Mouse (Mus musculus): ENCODE results near the gene Haao. TPM values are rescaled to one million over a fixed set of nuclear protein-coding genes. Genes with fewer than 3 reads are reported as not detected.

Haao gene
- polyA plus RNA-seq, 1 experiment from 2014 or later = 1.2 TPM

DNA sequence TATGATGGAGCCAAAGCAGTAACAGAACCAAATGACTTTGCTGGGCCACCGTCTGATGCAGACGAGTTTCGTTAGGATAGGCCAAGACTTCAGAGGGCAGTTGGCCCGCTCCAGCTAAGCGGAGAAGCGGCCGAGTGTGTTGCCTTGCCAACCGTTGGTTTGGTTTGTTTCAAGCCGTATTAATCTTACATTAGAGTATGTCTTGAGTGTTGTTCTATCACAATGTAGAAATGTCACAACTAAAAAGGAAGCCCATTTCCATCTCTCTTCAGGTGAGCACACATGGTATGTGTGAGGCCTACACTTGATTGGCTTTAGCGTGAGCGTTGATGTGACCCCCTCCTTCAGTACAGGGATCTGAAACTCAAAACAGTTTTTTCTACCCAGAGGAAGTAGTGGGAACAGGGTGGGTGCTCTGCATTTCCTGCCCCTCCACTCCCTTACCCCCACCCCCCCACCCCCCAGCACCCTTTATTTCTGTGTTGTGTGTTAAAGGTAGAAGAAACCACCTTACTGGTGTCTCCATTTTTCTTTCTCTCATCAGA lies 48.2 kb downstream of the Haao start:
- peaks cover 3% of the 10 kb centered on the region; the same call in 1 of the 2 replicates for H3K36me3 ChIP-seq
- no peaks in the 10 kb centered on the region for H3K27me3 ChIP-seq (replicated peaks)
- no peaks in the 10 kb centered on the region for H3K4me1 ChIP-seq (replicated peaks)
- no peak overlapping the region for H3K27ac ChIP-seq
- H3K9ac ChIP-seq = no peak overlapping the region
- ATAC-seq = no peak
- H3K9me3 ChIP-seq = no peaks in the 10 kb centered on the region
- H3K4me2 ChIP-seq (replicated peaks) = no peak overlapping the region
- H3K4me3 ChIP-seq (replicated peaks) = no peak overlapping the region
- 91% methylated on average over 11 of the region's 11 CpGs for WGBS

DNA sequence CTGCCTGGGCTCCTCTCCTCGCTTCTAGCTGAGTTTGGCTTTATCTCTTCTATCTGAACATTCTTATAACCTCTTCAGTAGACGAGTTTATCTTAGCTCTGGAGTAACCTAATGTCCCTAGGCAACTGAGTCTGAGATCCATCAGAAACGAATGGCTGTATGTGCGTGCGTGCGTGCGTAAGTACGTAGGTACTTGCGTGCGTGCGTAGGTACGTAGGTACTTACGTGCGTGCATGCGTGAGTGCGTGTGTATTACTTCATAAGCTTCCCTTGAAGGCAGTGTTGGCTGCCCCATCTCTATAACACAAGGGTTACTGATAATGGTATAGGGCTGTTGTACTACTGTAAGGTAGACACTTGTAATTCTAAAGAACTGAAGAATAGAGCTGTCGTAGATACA lies 52.6 kb downstream of the Haao start:
- H3K27me3 ChIP-seq (replicated peaks) = no peaks in the 10 kb centered on the region
- WGBS = 95% methylated on average over 17 of the region's 17 CpGs
- H3K4me3 ChIP-seq (replicated peaks) = no peak overlapping the region
- ATAC-seq = no peak
- H3K27ac ChIP-seq = no peak overlapping the region
- no peaks in the 10 kb centered on the region for H3K4me1 ChIP-seq (replicated peaks)
- H3K9ac ChIP-seq = no peak overlapping the region
- no peaks in the 10 kb centered on the region for H3K9me3 ChIP-seq
- H3K4me2 ChIP-seq (replicated peaks) = no peak overlapping the region
- no peaks in the 10 kb centered on the region for H3K36me3 ChIP-seq

- no peaks in the 10 kb centered on the region for H3K9me3 ChIP-seq
- no peak overlapping the region for H3K4me2 ChIP-seq (replicated peaks)
- 0 out of 2 replicates have a peak, but pooled peaks cover 3% of the 10 kb centered on the region for H3K36me3 ChIP-seq
- no peak overlapping the region for H3K9ac ChIP-seq
- 87% methylated on average over 23 of the region's 23 CpGs for WGBS
- no peak overlapping the region for H3K4me3 ChIP-seq (replicated peaks)
- no peak overlapping the region for H3K27ac ChIP-seq
- ATAC-seq = no peak
- H3K27me3 ChIP-seq (replicated peaks) = no peaks in the 10 kb centered on the region
- no peaks in the 10 kb centered on the region for H3K4me1 ChIP-seq (replicated peaks)
These were observed 55.4 kb downstream of the Haao start for GRCm38 (mm10) chr17:83792388-83792787.

- Histone ChIP-seq H3K36me3 (0 out of 2 replicates have a peak, but pooled peaks cover 3% of the 10 kb centered on the region), H3K4me2 (replicated peaks) (no peak overlapping the region), H3K9ac (no peak overlapping the region), H3K27ac (no peak overlapping the region), H3K27me3 (replicated peaks) (no peaks in the 10 kb centered on the region), H3K4me3 (replicated peaks) (no peak overlapping the region), H3K4me1 (replicated peaks) (no peaks in the 10 kb centered on the region), H3K9me3 (no peaks in the 10 kb centered on the region)
- ATAC-seq = no peak
- WGBS = 72% methylated on average over 5 of the region's 5 CpGs
These were observed 57.6 kb downstream of the Haao start for GRCm38 (mm10) chr17:83790158-83790557.

DNA sequence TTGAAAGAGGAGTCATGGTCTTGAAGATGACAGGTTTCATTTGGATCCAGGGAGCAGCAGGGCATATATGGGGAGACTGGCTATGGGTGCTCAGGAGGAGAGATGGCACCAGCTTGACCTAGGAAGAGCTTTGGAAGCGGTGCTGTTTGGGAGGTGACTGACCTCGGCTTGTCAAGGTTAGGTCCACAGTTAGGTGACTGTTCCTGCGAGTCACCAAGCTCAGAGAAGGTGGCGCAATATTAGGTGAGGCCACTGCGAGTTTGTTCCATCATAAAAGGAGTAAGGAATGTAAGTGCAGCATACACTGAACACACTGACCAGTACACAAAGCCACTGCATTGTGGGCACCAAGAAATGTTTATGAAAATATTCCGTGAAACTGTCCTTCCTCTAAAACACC lies 61.3 kb downstream of the Haao start:
- Histone ChIP-seq H3K4me3 (replicated peaks) (no peak overlapping the region), H3K27ac (no peak overlapping the region), H3K36me3 (0 out of 2 replicates have a peak, but pooled peaks cover 7% of the 10 kb centered on the region), H3K9me3 (no peaks in the 10 kb centered on the region), H3K27me3 (replicated peaks) (no peaks in the 10 kb centered on the region), H3K9ac (no peak overlapping the region), H3K4me1 (replicated peaks) (no peaks in the 10 kb centered on the region), H3K4me2 (replicated peaks) (no peak overlapping the region)
- no peak for ATAC-seq
- 89% methylated on average over 6 of the region's 6 CpGs for WGBS

GRCm38 (mm10) chr17:83782740-83783139 lies 65.0 kb downstream of the Haao start:
- H3K4me1 ChIP-seq (replicated peaks) = no peaks in the 10 kb centered on the region
- 69% methylated on average over 5 of the region's 5 CpGs for WGBS

More at GRCm38 (mm10) chr17:83782740-83783139, 65.0 kb downstream of the Haao start:
- H3K4me2 ChIP-seq (replicated peaks) = no peak overlapping the region
- 0 out of 2 replicates have a peak, but pooled peaks cover 4% of the 10 kb centered on the region for H3K36me3 ChIP-seq
- H3K27me3 ChIP-seq (replicated peaks) = no peaks in the 10 kb centered on the region
- H3K27ac ChIP-seq = no peak overlapping the region
- no peak for ATAC-seq
- no peak overlapping the region for H3K4me3 ChIP-seq (replicated peaks)
- no peak overlapping the region for H3K9ac ChIP-seq
- H3K9me3 ChIP-seq = no peaks in the 10 kb centered on the region

Other genes with a start within 250 kb of the Haao start
- gene Kcng3, start 216.1 kb downstream of the Haao start, polyA plus RNA-seq (2015; fragmentation: Nextera tagmentation; extraction: Ambion mirVana) = 0.05 TPM in 1 of 2 replicates, not detected in the other
- gene Mta3, start 141.8 kb downstream of the Haao start, polyA plus RNA-seq (2015; fragmentation: Nextera tagmentation; extraction: Ambion mirVana) = 40.0 and 42.5 TPM in 2 replicates

Data from intestine, embryonic 15.5 days (tissue).